Mouse (Mus musculus): ENCODE data around the gene Ttc17.

- peak; percentile 97 for TF ChIP-seq CTCF (IDR thresholded peaks at IDR 0.05; ENCODE audit: low read depth, low read length)
- TF ChIP-seq POLR2A (IDR thresholded peaks at IDR 0.05; ENCODE audit: insufficient read depth, low read length): no peak
- TF ChIP-seq EP300 (IDR thresholded peaks at IDR 0.05; ENCODE audit: insufficient read depth, low read depth, low read length): no peak
Measured at GRCm38 (mm10) chr2:94290483-94290882, 116.0 kb downstream of the Ttc17 start.
